In genomic region chr1:161913648-161913984, GRCm38 (mm10) we compare ENCODE assay signal across 16 mouse cellular contexts. TPM values are rescaled to one million over a fixed set of nuclear protein-coding genes. Genes with fewer than 3 reads are reported as not detected.
A peak's percentile ranks its signal among the peaks of the same experiment; 100 is the strongest.
DNase-seq lines count a peak whose midpoint lies in the region; ATAC-seq lines count a peak whose summit lies in the region.
"Had no signal": no experiment of that assay in that cellular context is flagged by ENCODE, and none has a peak within 500 bp of the region (broad histone marks: within the 10 kb centered on the region; RNA-seq: fewer than 3 reads in every experiment).

No protein-coding gene starts in this region.

- 30% methylated on average over 7 of the region's 7 CpGs for WGBS in limb, embryonic 15.5 days
- WGBS in hindbrain, embryonic 10.5 days, result 78% methylated on average over 7 of the region's 7 CpGs

- no peaks in the 10 kb centered on the region for H3K9me3 ChIP-seq in limb, embryonic 15.5 days
- no peaks in the 10 kb centered on the region for H3K9me3 ChIP-seq in hindbrain, embryonic 10.5 days
- H3K9me3 ChIP-seq: embryonic facial prominence, embryonic 13.5 days; heart, embryonic 10.5 days; midbrain, embryonic 10.5 days had no signal

- H3K9ac ChIP-seq in limb, embryonic 15.5 days, result no peak overlapping the region
- H3K9ac ChIP-seq: embryonic facial prominence, embryonic 13.5 days had no signal

- H3K36me3 ChIP-seq in limb, embryonic 15.5 days, result no peaks in the 10 kb centered on the region
- no peaks in the 10 kb centered on the region for H3K36me3 ChIP-seq in hindbrain, embryonic 10.5 days
- H3K36me3 ChIP-seq: embryonic facial prominence, embryonic 13.5 days; heart, embryonic 10.5 days; midbrain, embryonic 10.5 days had no signal

- H3K4me1 ChIP-seq in limb, embryonic 15.5 days, result peaks cover 21% of the 10 kb centered on the region; the same call in 1 of the 2 replicates
- H3K4me1 ChIP-seq in hindbrain, embryonic 10.5 days (replicated peaks), result peaks cover 8% of the 10 kb centered on the region

- ATAC-seq in limb, embryonic 15.5 days (ENCODE audit: insufficient number of reproducible peaks, low FRiP score, low TSS enrichment, low read depth), result no peak
- ATAC-seq: forebrain, embryonic 14.5 days had no signal

- H3K4me2 ChIP-seq in limb, embryonic 15.5 days, result no peak overlapping the region
- H3K4me2 ChIP-seq: embryonic facial prominence, embryonic 13.5 days; liver, embryonic 11.5 days had no signal

- H3K27me3 ChIP-seq in limb, embryonic 15.5 days, result no peaks in the 10 kb centered on the region
- H3K27me3 ChIP-seq in hindbrain, embryonic 10.5 days (ENCODE audit: insufficient read depth, poor library complexity, severe bottlenecking), result no peaks in the 10 kb centered on the region
- H3K27me3 ChIP-seq: embryonic facial prominence, embryonic 13.5 days had no signal

- no peak overlapping the region for H3K4me3 ChIP-seq in limb, embryonic 15.5 days
- H3K4me3 ChIP-seq in hindbrain, embryonic 10.5 days, result no peak overlapping the region
- H3K4me3 ChIP-seq: embryonic facial prominence, embryonic 13.5 days; heart, embryonic 10.5 days; midbrain, embryonic 10.5 days had no signal

- peak overlapping the region; percentile 51; the same call in 1 of the 2 replicates for H3K27ac ChIP-seq in limb, embryonic 15.5 days
- H3K27ac ChIP-seq in hindbrain, embryonic 10.5 days, result no peak overlapping the region
- H3K27ac ChIP-seq: embryonic facial prominence, embryonic 13.5 days; macrophage; midbrain, embryonic 10.5 days had no signal

- peak; percentile 17 for DNase-seq in ovary, postnatal 36 days (ENCODE audit: low spot score)
- no peak for DNase-seq in ovary, postnatal 10 days (ENCODE audit: low spot score)
- peak; percentile 30 for DNase-seq in lung, postnatal 10 days
- no peak for DNase-seq in hindbrain, embryonic 10.5 days (ENCODE audit: low spot score)
- DNase-seq in cerebellum, adult 8-10 months, result no peak
- DNase-seq in thymus, adult 18-20 months, result no peak
- DNase-seq: B cell, adult 2 months; gastrocnemius, postnatal 36 days; right cerebral cortex, adult 18-20 months had no signal

RNA-seq across cellular contexts. Expression of gene Suco, which starts 37.1 kb away (rescaled TPM):
- polyA plus RNA-seq in limb, embryonic 15.5 days (2015; fragmentation: Nextera tagmentation; extraction: Ambion mirVana), result 17.0 and 23.3 TPM in 2 replicates
- 20.6 and 21.9 TPM in 2 replicates for polyA plus RNA-seq in hindbrain, embryonic 10.5 days (2016; fragmentation: Nextera tagmentation; extraction: Ambion mirVana)

RNA-seq across cellular contexts. Expression of gene Pigc, which starts 55.4 kb away (rescaled TPM):
- polyA plus RNA-seq in limb, embryonic 15.5 days (2015; fragmentation: Nextera tagmentation; extraction: Ambion mirVana), result 48.2 and 51.4 TPM in 2 replicates
- polyA plus RNA-seq in hindbrain, embryonic 10.5 days (2016; fragmentation: Nextera tagmentation; extraction: Ambion mirVana), result 28.7 and 30.3 TPM in 2 replicates

Comparison
In these comparisons a context has a peak if more than half of its experiments do, and no peak if none do; other contexts are left out.
1. DNase-seq: peak in ovary, postnatal 36 days (single experiment) and lung, postnatal 10 days (single experiment); none in ovary, postnatal 10 days (single experiment), hindbrain, embryonic 10.5 days (single experiment), cerebellum, adult 8-10 months (single experiment) and thymus, adult 18-20 months (0 of 2).